Mouse (Mus musculus): ENCODE measurements around the gene Clic3. TPM values are rescaled to one million over a fixed set of nuclear protein-coding genes. Genes with fewer than 3 reads are reported as not detected.

Gene Clic3
- polyA plus RNA-seq, 1 experiment from 2014 or later = 2.2 TPM

GRCm38 (mm10) chr2:25472550-25472949 lies 15.9 kb downstream of the Clic3 start:
- DNase-seq (ENCODE audit: low spot score) = no peak
- Histone ChIP-seq H3K4me2 (replicated peaks) (no peak overlapping the region), H3K9ac (no peak overlapping the region), H3K4me3 (replicated peaks; ENCODE audit: low read length) (no peak overlapping the region), H3K9me3 (ENCODE audit: control insufficient read depth, low read length) (no peaks in the 10 kb centered on the region), H3K27ac (no peak overlapping the region), H3K27me3 (ENCODE audit: control insufficient read depth, insufficient read depth, low read length) (no peaks in the 10 kb centered on the region), H3K4me1 (replicated peaks; ENCODE audit: control insufficient read depth, insufficient read depth, low read length) (peaks cover 5% of the 10 kb centered on the region; the same call in 1 of the 2 replicates), H3K36me3 (replicated peaks; ENCODE audit: control insufficient read depth, insufficient read depth) (no peaks in the 10 kb centered on the region)
- no peak for ATAC-seq (ENCODE audit: low FRiP score)
- 89% methylated on average over 2 of the region's 2 CpGs for WGBS

DNA sequence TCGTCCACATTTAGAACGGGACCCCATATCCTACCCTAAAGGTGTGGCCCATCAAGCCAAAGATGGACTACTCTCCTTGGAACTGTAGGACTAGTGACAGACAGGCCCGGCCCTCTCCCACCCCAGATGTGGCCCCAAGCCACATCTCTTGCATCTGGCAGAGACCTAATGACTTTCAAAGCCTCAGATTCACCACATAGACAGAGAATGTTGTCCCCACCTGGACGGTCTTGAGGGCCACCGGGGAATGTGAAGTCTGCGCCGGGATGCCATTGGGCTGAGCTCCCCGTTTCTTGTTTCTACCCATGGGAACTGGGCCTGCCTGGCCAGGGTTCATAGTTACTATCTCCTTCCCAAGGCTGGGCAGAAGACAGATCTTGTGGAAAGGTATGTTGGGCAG lies 20.9 kb downstream of the Clic3 start:
- 91% methylated on average over 8 of the region's 8 CpGs for WGBS
- no peak overlapping the region for H3K4me2 ChIP-seq (replicated peaks)
- no peak overlapping the region for H3K4me3 ChIP-seq (replicated peaks; ENCODE audit: low read length)
- H3K9me3 ChIP-seq (ENCODE audit: control insufficient read depth, low read length) = no peaks in the 10 kb centered on the region
- no peak overlapping the region for H3K9ac ChIP-seq
- H3K4me1 ChIP-seq (replicated peaks; ENCODE audit: control insufficient read depth, insufficient read depth, low read length) = no peaks in the 10 kb centered on the region
- H3K27ac ChIP-seq = no peak overlapping the region
- H3K27me3 ChIP-seq (ENCODE audit: control insufficient read depth, insufficient read depth, low read length) = no peaks in the 10 kb centered on the region
- DNase-seq (ENCODE audit: low spot score) (no peak), ATAC-seq (ENCODE audit: low FRiP score) (no peak)
- no peaks in the 10 kb centered on the region for H3K36me3 ChIP-seq (replicated peaks; ENCODE audit: control insufficient read depth, insufficient read depth)

GRCm38 (mm10) chr2:25477967-25478675 lies 21.5 kb downstream of the Clic3 start:
- H3K4me2 ChIP-seq (replicated peaks) = no peak overlapping the region
- ATAC-seq (ENCODE audit: low FRiP score) (no peak), DNase-seq (ENCODE audit: low spot score) (no peak)
- H3K36me3 ChIP-seq (replicated peaks; ENCODE audit: control insufficient read depth, insufficient read depth) = no peaks in the 10 kb centered on the region
- no peaks in the 10 kb centered on the region for H3K27me3 ChIP-seq (ENCODE audit: control insufficient read depth, insufficient read depth, low read length)
- H3K4me3 ChIP-seq (replicated peaks; ENCODE audit: low read length) = no peak overlapping the region
- H3K27ac ChIP-seq = no peak overlapping the region
- no peaks in the 10 kb centered on the region for H3K4me1 ChIP-seq (replicated peaks; ENCODE audit: control insufficient read depth, insufficient read depth, low read length)
- no peak overlapping the region for H3K9ac ChIP-seq
- 96% methylated on average over 3 of the region's 3 CpGs for WGBS
- H3K9me3 ChIP-seq (ENCODE audit: control insufficient read depth, low read length) = no peaks in the 10 kb centered on the region

DNA sequence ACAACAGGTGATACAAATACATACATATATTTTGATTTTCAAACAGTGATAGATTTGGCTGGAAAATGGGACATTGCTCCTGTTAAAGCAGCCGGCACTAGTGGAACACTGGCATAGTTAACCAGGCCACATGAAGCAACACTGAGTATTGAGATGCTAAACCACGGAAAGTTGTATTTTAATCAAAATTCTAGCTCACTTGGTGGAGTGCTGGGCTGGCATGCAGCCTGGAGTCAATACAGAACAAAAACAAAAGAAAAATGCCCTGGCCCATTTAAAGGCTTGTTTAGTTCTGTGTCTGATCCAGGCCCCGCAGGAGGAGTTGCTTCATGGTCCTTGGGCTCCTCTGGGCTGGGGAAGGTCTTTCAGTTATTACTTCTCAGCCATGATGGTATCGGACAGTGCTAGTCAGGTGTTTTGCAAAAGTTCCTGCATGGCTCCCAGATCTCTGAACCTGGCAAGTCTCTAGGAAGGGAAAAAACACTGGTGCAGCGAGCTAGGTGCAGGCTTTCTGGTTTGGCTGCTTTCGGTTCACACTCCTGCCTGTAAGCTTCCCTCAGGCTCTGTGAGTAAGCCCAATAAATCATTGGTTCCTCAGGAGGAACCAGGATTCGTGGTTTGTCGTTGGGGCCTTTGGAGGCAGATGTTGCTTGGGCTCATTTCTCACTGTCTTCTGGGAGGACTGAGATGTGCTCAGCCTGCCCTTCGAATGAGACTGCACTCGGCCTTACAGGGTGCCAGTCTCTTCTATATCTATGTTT lies 23.1 kb downstream of the Clic3 start:
- Histone ChIP-seq H3K27ac (no peak overlapping the region), H3K9me3 (ENCODE audit: control insufficient read depth, low read length) (no peaks in the 10 kb centered on the region), H3K4me1 (replicated peaks; ENCODE audit: control insufficient read depth, insufficient read depth, low read length) (no peaks in the 10 kb centered on the region), H3K4me2 (replicated peaks) (no peak overlapping the region), H3K27me3 (ENCODE audit: control insufficient read depth, insufficient read depth, low read length) (no peaks in the 10 kb centered on the region), H3K36me3 (replicated peaks; ENCODE audit: control insufficient read depth, insufficient read depth) (no peaks in the 10 kb centered on the region), H3K4me3 (replicated peaks; ENCODE audit: low read length) (no peak overlapping the region), H3K9ac (no peak overlapping the region)
- ATAC-seq (ENCODE audit: low FRiP score) (no peak), DNase-seq (ENCODE audit: low spot score) (no peak)
- WGBS = 76% methylated on average over 10 of the region's 10 CpGs

GRCm38 (mm10) chr2:25480541-25480940 lies 23.9 kb downstream of the Clic3 start:
- ATAC-seq (ENCODE audit: low FRiP score) = no peak
- Histone ChIP-seq H3K27me3 (ENCODE audit: control insufficient read depth, insufficient read depth, low read length) (no peaks in the 10 kb centered on the region), H3K27ac (no peak overlapping the region), H3K4me1 (replicated peaks; ENCODE audit: control insufficient read depth, insufficient read depth, low read length) (no peaks in the 10 kb centered on the region), H3K4me3 (replicated peaks; ENCODE audit: low read length) (no peak overlapping the region), H3K9ac (no peak overlapping the region), H3K36me3 (replicated peaks; ENCODE audit: control insufficient read depth, insufficient read depth) (no peaks in the 10 kb centered on the region), H3K9me3 (ENCODE audit: control insufficient read depth, low read length) (no peaks in the 10 kb centered on the region), H3K4me2 (replicated peaks) (no peak overlapping the region)
- 100% methylated on average over 1 of the region's 1 CpGs for WGBS
- no peak for DNase-seq (ENCODE audit: low spot score)

- no peaks in the 10 kb centered on the region for H3K27me3 ChIP-seq (ENCODE audit: control insufficient read depth, insufficient read depth, low read length)
- H3K4me2 ChIP-seq (replicated peaks) = no peak overlapping the region
- H3K4me3 ChIP-seq (replicated peaks; ENCODE audit: low read length) = no peak overlapping the region
- WGBS = 22% methylated on average over 7 of the region's 7 CpGs
- no peaks in the 10 kb centered on the region for H3K9me3 ChIP-seq (ENCODE audit: control insufficient read depth, low read length)
- H3K36me3 ChIP-seq (replicated peaks; ENCODE audit: control insufficient read depth, insufficient read depth) = no peaks in the 10 kb centered on the region
- ATAC-seq (ENCODE audit: low FRiP score) = no peak
- no peak overlapping the region for H3K27ac ChIP-seq
- no peaks in the 10 kb centered on the region for H3K4me1 ChIP-seq (replicated peaks; ENCODE audit: control insufficient read depth, insufficient read depth, low read length)
- DNase-seq (ENCODE audit: low spot score) = no peak
- no peak overlapping the region for H3K9ac ChIP-seq
These were observed 26.3 kb downstream of the Clic3 start for GRCm38 (mm10) chr2:25482969-25483368.

DNA sequence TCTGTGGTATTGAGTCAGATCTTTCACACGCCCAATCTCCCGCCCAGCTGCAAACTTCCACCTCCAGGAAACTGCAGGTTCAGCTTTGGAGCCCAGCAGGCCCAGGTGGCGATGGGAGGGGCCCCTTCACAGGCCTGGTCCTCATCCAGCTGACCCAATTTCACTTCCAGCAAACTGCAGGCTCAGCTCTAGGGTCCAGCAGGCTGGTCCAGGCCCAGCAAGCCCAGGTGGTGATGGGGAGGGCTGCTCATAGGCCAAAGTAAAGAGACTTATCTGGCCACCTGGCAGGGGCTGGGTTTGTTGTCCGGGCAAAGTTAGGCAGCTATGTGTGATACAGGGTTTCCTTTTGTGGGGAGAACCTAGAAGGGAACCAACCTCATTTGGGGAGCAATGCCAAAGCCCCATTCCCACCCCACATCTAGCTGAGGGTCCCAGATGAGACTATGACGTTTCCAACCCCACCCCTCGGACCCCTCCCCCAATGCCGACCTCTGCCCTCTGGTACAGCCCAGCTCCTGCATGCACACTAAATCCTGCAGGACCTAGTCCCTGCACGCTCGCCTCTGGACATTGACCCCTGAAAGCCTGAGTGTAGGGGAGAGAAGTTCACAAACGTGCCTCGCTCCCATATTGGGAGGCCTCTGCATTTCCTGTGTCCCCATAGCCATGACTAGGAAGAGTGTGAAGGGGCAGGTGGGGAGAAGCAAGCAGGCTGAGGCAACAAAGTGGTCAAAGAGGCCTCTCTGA lies 28.4 kb downstream of the Clic3 start:
- H3K27me3 ChIP-seq (ENCODE audit: control insufficient read depth, insufficient read depth, low read length) = no peaks in the 10 kb centered on the region
- DNase-seq (ENCODE audit: low spot score) (no peak), ATAC-seq (ENCODE audit: low FRiP score) (no peak)
- no peak overlapping the region for H3K4me3 ChIP-seq (replicated peaks; ENCODE audit: low read length)
- H3K4me2 ChIP-seq (replicated peaks) = no peak overlapping the region
- 70% methylated on average over 11 of the region's 11 CpGs for WGBS
- H3K4me1 ChIP-seq (replicated peaks; ENCODE audit: control insufficient read depth, insufficient read depth, low read length) = no peaks in the 10 kb centered on the region
- no peak overlapping the region for H3K9ac ChIP-seq
- no peaks in the 10 kb centered on the region for H3K9me3 ChIP-seq (ENCODE audit: control insufficient read depth, low read length)
- no peak overlapping the region for H3K27ac ChIP-seq
- H3K36me3 ChIP-seq (replicated peaks; ENCODE audit: control insufficient read depth, insufficient read depth) = no peaks in the 10 kb centered on the region

DNA sequence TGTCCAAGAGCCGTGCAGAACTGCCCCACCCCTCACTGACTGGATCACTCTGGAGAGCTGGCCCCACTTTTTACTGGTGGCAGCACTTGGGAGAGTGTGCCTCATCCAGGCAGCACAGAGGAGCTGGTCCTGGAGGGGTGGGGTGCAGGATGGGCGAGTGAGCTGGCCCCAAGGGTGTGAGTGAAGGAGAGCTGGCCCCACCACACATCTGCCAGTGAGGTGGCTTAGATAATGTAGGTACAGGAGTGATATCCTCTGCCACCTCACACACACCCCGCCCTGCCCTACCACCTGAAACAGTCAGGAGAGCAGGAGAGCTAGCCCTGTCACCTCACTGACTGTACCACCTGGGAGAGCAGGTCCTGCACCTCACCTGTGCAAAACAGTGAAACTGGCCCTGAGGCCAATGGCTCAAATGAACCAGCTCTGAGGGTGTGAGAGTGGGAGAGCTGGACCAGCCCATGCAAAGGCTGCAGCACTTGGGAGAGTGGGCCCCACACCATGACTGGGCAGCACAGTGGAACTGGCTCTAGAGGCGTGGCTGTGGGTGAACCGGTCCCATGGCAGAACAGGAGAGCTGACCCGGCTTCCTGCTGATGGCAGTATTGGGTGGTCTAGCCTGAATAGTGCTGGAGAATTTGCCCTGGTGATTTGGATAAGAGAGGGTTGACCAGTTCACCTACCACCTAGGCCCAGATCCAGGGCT lies 31.5 kb downstream of the Clic3 start:
- Histone ChIP-seq H3K4me1 (replicated peaks; ENCODE audit: control insufficient read depth, insufficient read depth, low read length) (no peaks in the 10 kb centered on the region), H3K4me2 (replicated peaks) (no peak overlapping the region), H3K4me3 (replicated peaks; ENCODE audit: low read length) (no peak overlapping the region), H3K9ac (no peak overlapping the region), H3K27me3 (ENCODE audit: control insufficient read depth, insufficient read depth, low read length) (no peaks in the 10 kb centered on the region), H3K36me3 (replicated peaks; ENCODE audit: control insufficient read depth, insufficient read depth) (no peaks in the 10 kb centered on the region), H3K27ac (no peak overlapping the region), H3K9me3 (ENCODE audit: control insufficient read depth, low read length) (no peaks in the 10 kb centered on the region)
- no peak for DNase-seq (ENCODE audit: low spot score)
- no peak for ATAC-seq (ENCODE audit: low FRiP score)
- WGBS = 81% methylated on average over 6 of the region's 6 CpGs

DNA sequence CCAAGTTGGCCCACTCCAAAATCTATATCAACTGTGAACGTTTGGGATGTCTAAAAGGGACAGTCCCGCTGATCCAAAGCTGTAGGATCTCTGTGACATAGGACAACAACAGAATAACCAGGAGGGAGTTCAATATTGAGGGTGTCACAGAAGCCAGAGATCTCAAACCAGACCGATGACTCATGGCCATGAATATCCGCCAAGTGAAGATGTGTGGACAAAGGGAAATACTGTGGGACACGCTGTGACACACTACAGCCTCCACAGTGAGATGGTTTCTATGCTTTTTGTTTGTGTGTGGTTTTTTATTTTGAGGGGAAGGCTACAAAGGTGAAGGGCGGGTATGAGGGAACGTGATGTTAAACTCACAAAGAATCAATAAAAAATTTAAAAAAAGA lies 32.0 kb downstream of the Clic3 start:
- Histone ChIP-seq H3K27ac (no peak overlapping the region), H3K36me3 (replicated peaks; ENCODE audit: control insufficient read depth, insufficient read depth) (no peaks in the 10 kb centered on the region), H3K4me3 (replicated peaks; ENCODE audit: low read length) (no peak overlapping the region), H3K27me3 (ENCODE audit: control insufficient read depth, insufficient read depth, low read length) (no peaks in the 10 kb centered on the region), H3K4me1 (replicated peaks; ENCODE audit: control insufficient read depth, insufficient read depth, low read length) (no peaks in the 10 kb centered on the region), H3K4me2 (replicated peaks) (no peak overlapping the region), H3K9me3 (ENCODE audit: control insufficient read depth, low read length) (no peaks in the 10 kb centered on the region), H3K9ac (no peak overlapping the region)
- 82% methylated on average over 7 of the region's 7 CpGs for WGBS
- DNase-seq (ENCODE audit: low spot score) = no peak
- ATAC-seq (ENCODE audit: low FRiP score) = no peak

All from hindbrain, embryonic 14.5 days (tissue).